Mouse (Mus musculus) T-helper 1 cell (primary cell): ENCODE results near the gene Rhof.

Source experiments
- in situ Hi-C: fragments of 300-600 bp; cut with MboI, MseI; formaldehyde crosslinking; loops from one replicate; pipeline ENCODE4 v1.15.1; 2025; ENCODE audit warnings: high pct_unique_total_duplicates

Rhof gene

GRCm38 (mm10) chr5:123148073-123148722 is 15.7 kb upstream of the Rhof start:
- in situ Hi-C loops = loop anchor here (10.0 kb wide), 2 partner anchors 163 to 1703 kb away; partner anchors contain the start of gene Kdm2b

- in situ Hi-C loops = loop anchor here (10.0 kb wide), 2 partner anchors 163 to 1703 kb away; partner anchors contain the start of gene Kdm2b
These were observed 15.1 kb upstream of the Rhof start for GRCm38 (mm10) chr5:123147569-123147968.

- in situ Hi-C loops = loop anchor here (10.0 kb wide), 2 partner anchors 162 to 1702 kb away; partner anchors contain the start of gene Kdm2b
These were observed 13.9 kb upstream of the Rhof start for GRCm38 (mm10) chr5:123146357-123146756.

- in situ Hi-C loops = loop anchor here (10.0 kb wide), 2 partner anchors 160 to 1700 kb away; partner anchors contain the start of gene Kdm2b
These were observed 12.5 kb upstream of the Rhof start for GRCm38 (mm10) chr5:123144746-123145590.

- in situ Hi-C loops = loop anchor here (10.0 kb wide), 2 partner anchors 159 to 1699 kb away; partner anchors contain the start of gene Kdm2b
These were observed 11.7 kb upstream of the Rhof start for GRCm38 (mm10) chr5:123143971-123144745.

- in situ Hi-C loops = loop anchor here (10.0 kb wide), 2 partner anchors 159 to 1699 kb away; partner anchors contain the start of gene Kdm2b
These were observed 10.9 kb upstream of the Rhof start for GRCm38 (mm10) chr5:123143251-123143970.

GRCm38 (mm10) chr5:123142161-123143157 is 10.0 kb upstream of the Rhof start, which contains the start of gene Setd1b:
Gene Setd1b, plus strand, starts transcription at chr5:123142193.
- in situ Hi-C loops = loop anchor here (10.0 kb wide), 2 partner anchors 158 to 1698 kb away; partner anchors contain the start of gene Kdm2b

GRCm38 (mm10) chr5:123141555-123142160 is 9.2 kb upstream of the Rhof start:
- in situ Hi-C loops = loop anchor here (10.0 kb wide), 2 partner anchors 157 to 1697 kb away; partner anchors contain the start of gene Kdm2b

- in situ Hi-C loops = loop anchor here (10.0 kb wide), 2 partner anchors 156 to 1696 kb away; partner anchors contain the start of gene Kdm2b
These were observed 8.4 kb upstream of the Rhof start for GRCm38 (mm10) chr5:123140694-123141554.

GRCm38 (mm10) chr5:123139722-123140627 is 7.5 kb upstream of the Rhof start:
- in situ Hi-C loops = loop anchor here (10.0 kb wide), 3 partner anchors 75 to 1695 kb away; partner anchors contain the start of genes Kdm2b and Tmem120b

GRCm38 (mm10) chr5:123138953-123139721 is 6.6 kb upstream of the Rhof start:
- in situ Hi-C loops = loop anchor here (10.0 kb wide), 1 partner anchor 74 kb away; the partner anchor contains the start of gene Tmem120b

GRCm38 (mm10) chr5:123138230-123138911 is 5.9 kb upstream of the Rhof start:
- in situ Hi-C loops = loop anchor here (10.0 kb wide), 1 partner anchor 74 kb away; the partner anchor contains the start of gene Tmem120b

GRCm38 (mm10) chr5:123137910-123138229 is 5.4 kb upstream of the Rhof start:
- in situ Hi-C loops = loop anchor here (10.0 kb wide), 1 partner anchor 73 kb away; the partner anchor contains the start of gene Tmem120b

- in situ Hi-C loops = loop anchor here (10.0 kb wide), 1 partner anchor 72 kb away; the partner anchor contains the start of gene Tmem120b
These were observed 4.8 kb upstream of the Rhof start for GRCm38 (mm10) chr5:123137044-123137909.
